Mouse (Mus musculus) Patski (cell line): Measurements from ENCODE around the gene Hhipl2. TPM values are rescaled to one million over a fixed set of nuclear protein-coding genes. Genes with fewer than 3 reads are reported as not detected.
"Not testable (repeated sequence)": the region's sequence is repeated elsewhere in the genome, so short reads cannot be mapped to it uniquely, and the experiment has no call there.

Experiments used
- ATAC-seq: fragments of 100-300 bp; one replicate; pipeline ENCODE4 v1.8.0; 2021
- CTCF ChIA-PET: fragments of 350-600 bp; sonication (Branson Sonifier 250); formaldehyde crosslinking; loops from one replicate; lab custom pipeline; 2022; ENCODE audit warnings: inconsistent platforms; lab: Charles Lee
- POLR2A ChIA-PET: fragments of 350-600 bp; sonication (Branson Sonifier 250); formaldehyde crosslinking; loops from one replicate; lab custom pipeline; 2022; ENCODE audit warnings: antibody characterized with exemption, inconsistent platforms; lab: Charles Lee
- DNase-seq: peaks from one replicate; pipeline ENCODE4 v3.0.0-alpha.2; 2011; ENCODE audit warnings: low read depth, low spot score
- H3K27me3 ChIP-seq: fragments of 371-371 bp; one replicate; pipeline ENCODE4 v1.5.1; 2021
- CTCF ChIP-seq: fragments of 100-300 bp; IDR thresholded peaks from one replicate; pipeline ENCODE4 v1.5.1; 2021
- in situ Hi-C: fragments of 300-500 bp; cut with MboI; formaldehyde crosslinking; loops from 3 replicates; pipeline ENCODE4 v1.11.1; 2018; ENCODE audit warnings: low pct_unique_long_range_greater_than_20kb, mixed read lengths
- polyA plus RNA-seq: library from polyadenylated mRNA; unstranded; gene quantifications from one replicate; pipeline ENCODE4 v1.2.3, GENCODE M21; 2021

Hhipl2 gene
- 4.3 TPM for polyA plus RNA-seq

DNA sequence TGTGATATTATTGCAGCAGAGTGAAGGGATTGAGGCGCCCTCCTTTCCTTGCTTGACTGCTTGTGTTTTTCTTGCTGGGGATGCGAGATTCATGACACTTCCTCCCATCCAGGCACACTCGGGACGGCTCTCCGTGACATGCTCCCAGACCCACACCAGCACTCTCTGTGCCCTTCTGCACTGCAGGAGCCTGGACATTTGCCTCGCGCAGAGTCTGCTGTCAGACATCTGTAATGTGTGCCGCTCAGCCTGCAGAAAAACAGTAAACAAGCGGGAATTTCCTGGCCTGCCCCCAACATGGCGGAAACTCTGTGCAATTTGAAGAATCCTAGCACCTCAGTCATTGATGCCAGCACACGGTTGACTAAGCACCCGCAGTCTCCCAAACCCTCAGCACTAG lies at the start of gene Hhipl2:
Gene Hhipl2, plus strand, starts transcription at position 343 of the 400 bp plus-strand sequence.
- in situ Hi-C loops = no loop called here
- CTCF ChIA-PET = no interaction called here
- DNase-seq = peak; percentile 15
- TF ChIP-seq CTCF = no peak
- no peak for ATAC-seq
- H3K27me3 ChIP-seq = no peaks in the 10 kb centered on the region
- POLR2A ChIA-PET = no interaction called here

DNA sequence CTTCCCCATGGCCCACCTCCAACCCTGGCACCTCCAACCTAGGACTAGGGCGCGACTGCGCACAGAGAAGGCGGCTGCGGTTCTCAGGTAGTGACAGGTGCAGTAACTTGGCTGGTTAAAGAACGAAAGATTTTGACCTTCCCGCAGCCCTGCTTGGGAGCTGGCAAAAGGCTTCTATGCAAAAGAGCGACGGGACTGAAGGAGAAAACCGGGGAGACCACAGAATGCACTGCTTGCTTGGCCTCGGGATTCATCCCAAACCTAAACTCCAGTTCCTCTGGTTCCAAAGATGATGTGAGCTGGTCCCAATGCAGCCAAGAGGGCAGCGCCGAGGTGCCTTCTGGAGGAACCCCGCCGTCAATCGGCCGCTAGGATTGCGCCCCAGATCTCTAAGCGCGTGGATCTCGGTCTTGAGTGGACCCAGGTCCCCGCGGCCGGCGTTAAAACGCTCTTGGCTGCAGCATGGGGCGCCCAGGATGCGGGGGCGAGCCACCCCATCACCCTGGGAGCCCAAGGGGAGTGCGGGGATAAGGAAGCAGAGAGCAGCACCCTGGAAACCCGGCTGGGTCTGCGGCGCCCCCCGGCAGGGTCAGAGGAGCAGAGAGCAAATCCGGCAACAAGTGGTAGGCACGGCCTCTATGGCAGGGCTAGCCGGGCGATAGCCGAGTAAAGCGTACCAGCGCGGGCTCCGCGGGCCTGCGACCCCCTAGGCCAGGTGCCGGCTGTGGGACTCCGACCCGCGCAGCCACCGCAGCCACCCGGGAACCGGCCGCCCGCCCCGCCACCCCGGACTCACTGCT lies 49.2 kb upstream of the Hhipl2 start:
- in situ Hi-C loops = no loop called here
- POLR2A ChIA-PET = interaction anchor here (0.6 to 0.7 kb wide), 2 partner anchors 546 to 1521 kb away, joined by 3 to 5 read pairs; no protein-coding TSS in a partner anchor
- no peak for DNase-seq

GRCm38 (mm10) chr1:183369427-183370014 lies 48.5 kb upstream of the Hhipl2 start, which contains the start of gene Mia3:
Mia3 (minus strand) TSS chr1:183369553.
- DNase-seq (peak; percentile 58), ATAC-seq (peak; percentile 96)
- H3K27me3 ChIP-seq = no peaks in the 10 kb centered on the region
- POLR2A ChIA-PET = interaction anchor here (0.6 kb wide), 1 partner anchor 1522 kb away, joined by 3 read pairs; no protein-coding TSS in a partner anchor
- CTCF ChIA-PET = interaction anchor here (1.0 kb wide), 1 partner anchor 52 kb away, joined by 3 read pairs; no protein-coding TSS in a partner anchor
- in situ Hi-C loops = no loop called here
- no peak for TF ChIP-seq CTCF

More for the DNA sequence above, 49.2 kb upstream of the Hhipl2 start:
- peak; percentile 48 for ATAC-seq
- CTCF ChIA-PET = interaction anchor here (1.0 kb wide), 1 partner anchor 53 kb away, joined by 3 read pairs; no protein-coding TSS in a partner anchor
- TF ChIP-seq CTCF = no peak
- no peaks in the 10 kb centered on the region for H3K27me3 ChIP-seq

- ATAC-seq = no peak
- no peaks in the 10 kb centered on the region for H3K27me3 ChIP-seq
- DNase-seq = no peak
- TF ChIP-seq CTCF = no peak
- ChIA-PET CTCF (interaction anchor here (1.3 kb wide), 1 partner anchor 11 kb away, joined by 3 read pairs; no protein-coding TSS in a partner anchor), POLR2A (no interaction called here)
- in situ Hi-C loops = no loop called here
Observed at GRCm38 (mm10) chr1:183374728-183375127, 43.3 kb upstream of the Hhipl2 start.

- in situ Hi-C loops = no loop called here
- ATAC-seq (no peak), DNase-seq (no peak)
- no peaks in the 10 kb centered on the region for H3K27me3 ChIP-seq
- no peak for TF ChIP-seq CTCF
- CTCF ChIA-PET = interaction anchor here (1.1 kb wide), 1 partner anchor 9 kb away, joined by 3 read pairs; no protein-coding TSS in a partner anchor
- POLR2A ChIA-PET = no interaction called here
Observed at GRCm38 (mm10) chr1:183377045-183377444, 41.0 kb upstream of the Hhipl2 start.

GRCm38 (mm10) chr1:183378321-183378941 lies 39.6 kb upstream of the Hhipl2 start:
- no peak for DNase-seq
- H3K27me3 ChIP-seq = peaks cover 9% of the 10 kb centered on the region
- ChIA-PET POLR2A (no interaction called here), CTCF (no interaction called here)
- no peak for TF ChIP-seq CTCF
- ATAC-seq = no peak
- in situ Hi-C loops = no loop called here

DNA sequence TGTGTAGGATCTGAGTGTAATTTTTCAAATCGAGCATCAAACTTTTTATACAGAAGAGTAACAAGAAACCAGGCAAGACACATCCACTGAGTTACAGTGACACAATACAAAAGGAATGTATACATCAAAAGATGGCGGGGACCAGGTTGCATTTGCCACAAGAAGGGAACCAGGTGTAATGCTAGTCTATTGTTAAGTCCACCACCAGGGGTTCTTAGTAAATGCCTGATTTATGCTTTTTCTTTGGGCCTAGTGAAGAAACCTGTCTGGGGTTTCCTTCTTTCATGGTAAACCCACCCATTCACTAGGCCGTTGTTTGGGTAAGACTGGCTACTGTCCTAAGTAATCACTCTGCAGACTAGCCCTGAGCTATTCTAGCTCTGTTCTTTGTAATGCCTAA lies 38.6 kb upstream of the Hhipl2 start:
- DNase-seq, ATAC-seq, POLR2A ChIA-PET, in situ Hi-C loops: not testable (repeated sequence)
- H3K27me3 ChIP-seq = peaks cover 19% of the 10 kb centered on the region
- CTCF ChIA-PET = interaction anchor here (1.0 kb wide), 1 partner anchor 29 kb away, joined by 3 read pairs; no protein-coding TSS in a partner anchor

GRCm38 (mm10) chr1:183381816-183382215 lies 36.2 kb upstream of the Hhipl2 start:
- no peak for DNase-seq
- ChIA-PET CTCF (interaction anchor here (0.8 kb wide), 1 partner anchor 9 kb away, joined by 3 read pairs; no protein-coding TSS in a partner anchor), POLR2A (no interaction called here)
- ATAC-seq = no peak
- TF ChIP-seq CTCF = no peak
- in situ Hi-C loops = no loop called here
- H3K27me3 ChIP-seq = peaks cover 34% of the 10 kb centered on the region

DNA sequence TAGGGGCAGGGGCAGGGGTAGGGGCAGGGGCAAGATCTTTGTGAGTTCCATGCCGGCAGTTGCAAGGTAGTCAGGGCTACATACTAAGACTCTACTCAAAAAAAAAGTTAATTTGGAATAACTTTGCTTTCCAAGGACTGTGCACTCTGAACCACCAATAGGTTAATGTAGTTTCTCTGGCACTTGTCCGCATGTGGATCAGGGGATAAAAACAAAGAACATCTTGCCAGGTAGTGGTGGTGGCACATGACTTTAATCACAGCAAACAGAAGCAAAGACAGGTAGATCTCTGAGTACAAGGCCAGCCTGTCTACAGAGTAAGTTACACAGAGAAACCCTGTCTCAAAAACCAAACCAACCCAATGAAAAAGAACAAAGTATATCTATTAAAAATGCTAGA lies 35.4 kb upstream of the Hhipl2 start:
- ChIA-PET CTCF (no interaction called here), POLR2A (no interaction called here)
- H3K27me3 ChIP-seq = peaks cover 34% of the 10 kb centered on the region
- TF ChIP-seq CTCF = no peak
- in situ Hi-C loops = no loop called here
- ATAC-seq = no peak
- DNase-seq = no peak

- H3K27me3 ChIP-seq = peaks cover 34% of the 10 kb centered on the region
- ATAC-seq, DNase-seq, in situ Hi-C loops, CTCF ChIA-PET, POLR2A ChIA-PET: not testable (repeated sequence)
Observed at GRCm38 (mm10) chr1:183387421-183387820, 30.6 kb upstream of the Hhipl2 start.
